Mouse (Mus musculus): ENCODE results near the gene Specc1. TPM values are rescaled to one million over a fixed set of nuclear protein-coding genes. Genes with fewer than 3 reads are reported as not detected.

The Specc1 gene
- polyA plus RNA-seq, 2 experiments, result 8.7 to 8.9 TPM

- Histone ChIP-seq H3K9ac (ENCODE audit: low read depth, low read length, severe bottlenecking) (no peak overlapping the region), H3K27me3 (ENCODE audit: control insufficient read depth, insufficient read depth, low read length) (no peaks in the 10 kb centered on the region), H3K4me1 (ENCODE audit: control insufficient read depth, insufficient read depth, low read length) (peaks cover 21% of the 10 kb centered on the region), H3K4me3 (replicated peaks; ENCODE audit: low read length) (no peak overlapping the region), H3K36me3 (ENCODE audit: control insufficient read depth, insufficient read depth, low read length) (no peaks in the 10 kb centered on the region), H3K4me2 (replicated peaks; ENCODE audit: low read depth, low read length, severe bottlenecking) (no peak overlapping the region), H3K9me3 (ENCODE audit: control insufficient read depth, low read length) (no peaks in the 10 kb centered on the region), H3K27ac (replicated peaks; ENCODE audit: low read depth, low read length) (no peak overlapping the region)
- no peak for TF ChIP-seq POLR2A (IDR thresholded peaks at IDR 0.05; ENCODE audit: borderline replicate concordance, extremely low read depth, insufficient read depth, insufficient read length)
- ATAC-seq (ENCODE audit: low FRiP score, low read depth) (no peak), DNase-seq (ENCODE audit: low spot score) (no peak)
- WGBS, result 75% methylated on average over 4 of the region's 4 CpGs
These were observed 45.4 kb downstream of the Specc1 start for GRCm38 (mm10) chr11:62001977-62002376.

DNA sequence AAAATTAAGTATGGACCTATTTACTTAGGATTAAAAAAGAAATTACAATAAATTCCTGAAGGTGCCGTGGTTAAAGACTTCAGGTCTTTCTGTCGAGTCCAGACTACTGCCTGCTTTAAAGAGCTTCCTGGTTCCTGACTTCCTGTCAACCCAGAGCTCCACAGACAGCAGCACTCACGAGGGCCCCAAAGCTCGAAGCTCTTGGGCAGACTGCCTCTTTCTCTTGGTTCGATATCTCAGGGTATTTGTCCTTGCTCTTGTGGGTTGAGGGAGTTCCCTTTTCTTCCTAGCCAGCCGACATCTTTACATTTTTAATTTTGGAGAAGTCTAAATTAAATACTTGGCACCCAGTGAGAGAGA lies 48.3 kb downstream of the Specc1 start:
- H3K4me1 ChIP-seq (ENCODE audit: control insufficient read depth, insufficient read depth, low read length), result peaks cover 21% of the 10 kb centered on the region
- ATAC-seq (ENCODE audit: low FRiP score, low read depth) (no peak), DNase-seq (ENCODE audit: low spot score) (no peak)
- TF ChIP-seq POLR2A (IDR thresholded peaks at IDR 0.05; ENCODE audit: borderline replicate concordance, extremely low read depth, insufficient read depth, insufficient read length), result no peak
- H3K27me3 ChIP-seq (ENCODE audit: control insufficient read depth, insufficient read depth, low read length), result no peaks in the 10 kb centered on the region
- no peak overlapping the region for H3K9ac ChIP-seq (ENCODE audit: low read depth, low read length, severe bottlenecking)
- no peaks in the 10 kb centered on the region for H3K36me3 ChIP-seq (ENCODE audit: control insufficient read depth, insufficient read depth, low read length)
- no peaks in the 10 kb centered on the region for H3K9me3 ChIP-seq (ENCODE audit: control insufficient read depth, low read length)
- WGBS, result 37% methylated on average over 6 of the region's 6 CpGs
- no peak overlapping the region for H3K4me3 ChIP-seq (replicated peaks; ENCODE audit: low read length)
- no peak overlapping the region for H3K4me2 ChIP-seq (replicated peaks; ENCODE audit: low read depth, low read length, severe bottlenecking)
- peak overlapping the region; percentile 79 for H3K27ac ChIP-seq (replicated peaks; ENCODE audit: low read depth, low read length)

- H3K4me2 ChIP-seq (replicated peaks; ENCODE audit: low read depth, low read length, severe bottlenecking), result 0 out of 2 replicates have a peak overlapping the region, but pooled peaks have one; percentile 25
- ATAC-seq (ENCODE audit: low FRiP score, low read depth), result no peak
These were observed 48.8 kb downstream of the Specc1 start for GRCm38 (mm10) chr11:62005241-62005910.

DNA sequence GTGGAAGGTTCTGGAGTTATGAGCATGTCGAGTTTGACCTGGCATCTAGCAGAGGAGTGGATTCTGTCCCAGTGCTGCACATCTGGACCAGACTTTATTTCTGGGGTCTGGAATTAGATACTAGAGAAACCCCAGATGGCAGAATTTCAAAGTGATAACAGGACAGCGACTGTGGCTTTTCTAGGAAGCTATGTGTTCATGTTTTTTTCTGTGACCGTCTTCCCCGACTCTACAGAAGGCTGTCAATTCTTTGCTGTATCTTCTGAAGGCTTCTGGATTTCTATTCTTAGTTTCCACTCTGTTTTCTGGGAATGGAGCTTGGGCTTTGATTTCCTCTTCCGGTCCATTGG lies 49.3 kb downstream of the Specc1 start:
- TF ChIP-seq POLR2A (IDR thresholded peaks at IDR 0.05; ENCODE audit: borderline replicate concordance, extremely low read depth, insufficient read depth, insufficient read length), result no peak
- Histone ChIP-seq H3K4me3 (replicated peaks; ENCODE audit: low read length) (no peak overlapping the region), H3K9me3 (ENCODE audit: control insufficient read depth, low read length) (no peaks in the 10 kb centered on the region), H3K27me3 (ENCODE audit: control insufficient read depth, insufficient read depth, low read length) (no peaks in the 10 kb centered on the region), H3K9ac (ENCODE audit: low read depth, low read length, severe bottlenecking) (no peak overlapping the region), H3K27ac (replicated peaks; ENCODE audit: low read depth, low read length) (no peak overlapping the region), H3K36me3 (ENCODE audit: control insufficient read depth, insufficient read depth, low read length) (no peaks in the 10 kb centered on the region), H3K4me2 (replicated peaks; ENCODE audit: low read depth, low read length, severe bottlenecking) (0 out of 2 replicates have a peak overlapping the region, but pooled peaks have one; percentile 25), H3K4me1 (ENCODE audit: control insufficient read depth, insufficient read depth, low read length) (peaks cover 21% of the 10 kb centered on the region)
- DNase-seq (ENCODE audit: low spot score) (no peak), ATAC-seq (ENCODE audit: low FRiP score, low read depth) (no peak)
- 63% methylated on average over 5 of the region's 5 CpGs for WGBS

More at GRCm38 (mm10) chr11:62005241-62005910, 48.8 kb downstream of the Specc1 start:
- H3K27me3 ChIP-seq (ENCODE audit: control insufficient read depth, insufficient read depth, low read length), result no peaks in the 10 kb centered on the region
- no peaks in the 10 kb centered on the region for H3K9me3 ChIP-seq (ENCODE audit: control insufficient read depth, low read length)
- no peaks in the 10 kb centered on the region for H3K36me3 ChIP-seq (ENCODE audit: control insufficient read depth, insufficient read depth, low read length)
- H3K9ac ChIP-seq (ENCODE audit: low read depth, low read length, severe bottlenecking), result no peak overlapping the region
- no peak for TF ChIP-seq POLR2A (IDR thresholded peaks at IDR 0.05; ENCODE audit: borderline replicate concordance, extremely low read depth, insufficient read depth, insufficient read length)
- 34% methylated on average over 14 of the region's 14 CpGs for WGBS
- DNase-seq (ENCODE audit: low spot score), result no peak
- peaks cover 21% of the 10 kb centered on the region for H3K4me1 ChIP-seq (ENCODE audit: control insufficient read depth, insufficient read depth, low read length)
- peak overlapping the region; percentile 79 for H3K27ac ChIP-seq (replicated peaks; ENCODE audit: low read depth, low read length)
- H3K4me3 ChIP-seq (replicated peaks; ENCODE audit: low read length), result no peak overlapping the region

- no peak for TF ChIP-seq POLR2A (IDR thresholded peaks at IDR 0.05; ENCODE audit: borderline replicate concordance, extremely low read depth, insufficient read depth, insufficient read length)
- no peak for DNase-seq (ENCODE audit: low spot score)
- no peaks in the 10 kb centered on the region for H3K36me3 ChIP-seq (ENCODE audit: control insufficient read depth, insufficient read depth, low read length)
- no peaks in the 10 kb centered on the region for H3K9me3 ChIP-seq (ENCODE audit: control insufficient read depth, low read length)
- no peak overlapping the region for H3K4me3 ChIP-seq (replicated peaks; ENCODE audit: low read length)
- no peak overlapping the region for H3K9ac ChIP-seq (ENCODE audit: low read depth, low read length, severe bottlenecking)
- peaks cover 21% of the 10 kb centered on the region for H3K4me1 ChIP-seq (ENCODE audit: control insufficient read depth, insufficient read depth, low read length)
- no peak for ATAC-seq (ENCODE audit: low FRiP score, low read depth)
- no peaks in the 10 kb centered on the region for H3K27me3 ChIP-seq (ENCODE audit: control insufficient read depth, insufficient read depth, low read length)
- no peak overlapping the region for H3K27ac ChIP-seq (replicated peaks; ENCODE audit: low read depth, low read length)
- WGBS, result 54% methylated on average over 5 of the region's 5 CpGs
- H3K4me2 ChIP-seq (replicated peaks; ENCODE audit: low read depth, low read length, severe bottlenecking), result no peak overlapping the region
These were observed 50.1 kb downstream of the Specc1 start for GRCm38 (mm10) chr11:62006680-62007079.

Measured in limb, embryonic 14.5 days (tissue).